Mouse (Mus musculus) heart, embryonic 16.5 days (tissue): ENCODE measurements around the gene Rnf130. TPM values are rescaled to one million over a fixed set of nuclear protein-coding genes. Genes with fewer than 3 reads are reported as not detected.

Experiments used
- ATAC-seq: fragments of 200-750 bp; cut with Nextera tagmentation; replicated peaks from 2 replicates; pipeline ENCODE4 v1.8.0; 2017; ENCODE audit warnings: moderate number of reproducible peaks; ENCODE audit not compliant: insufficient read depth, low FRiP score; ENCODE audit errors: extremely low read depth
- H3K27ac ChIP-seq: fragments of 300-500 bp; sonication (generic); 2 replicates; pipeline ENCODE4 v1.5.1; 2014; ENCODE audit warnings: mild to moderate bottlenecking, low read length, control low read depth, moderate library complexity
- H3K27me3 ChIP-seq: fragments of 300-500 bp; sonication (generic); 2 replicates; pipeline ENCODE4 v1.6.1; 2014; ENCODE audit warnings: low read length, mixed read lengths; ENCODE audit not compliant: control insufficient read depth, insufficient read depth
- H3K36me3 ChIP-seq: fragments of 300-500 bp; sonication (generic); 2 replicates; pipeline ENCODE4 v1.6.1; 2014; ENCODE audit not compliant: control insufficient read depth, insufficient read depth
- H3K4me1 ChIP-seq: fragments of 300-500 bp; sonication (generic); 2 replicates; pipeline ENCODE4 v1.6.1; 2014; ENCODE audit warnings: low read length, mixed read lengths; ENCODE audit not compliant: control insufficient read depth, insufficient read depth
- H3K4me2 ChIP-seq: fragments of 300-500 bp; sonication (generic); 2 replicates; pipeline ENCODE4 v1.6.1; 2014; ENCODE audit warnings: low read depth, mild to moderate bottlenecking, control low read depth, low read length
- H3K4me3 ChIP-seq: fragments of 300-500 bp; sonication (generic); 2 replicates; pipeline ENCODE4 v1.5.1; 2014; ENCODE audit warnings: mild to moderate bottlenecking, control low read depth, low read length
- H3K9ac ChIP-seq: fragments of 300-500 bp; sonication (generic); 2 replicates; pipeline ENCODE4 v1.6.1; 2014; ENCODE audit warnings: low read length, control low read depth
- H3K9me3 ChIP-seq: fragments of 300-500 bp; sonication (generic); replicated peaks from 2 replicates; pipeline ENCODE4 v1.6.1; 2016; ENCODE audit warnings: low read length; ENCODE audit not compliant: control insufficient read depth
- WGBS: fragments of 180-500 bp; shearing (Covaris S2); extraction: QIAGEN DNeasy Blood & Tissue Kit; methylation state at CpG from one replicate; pipeline ENCODE4 v1.1.7; 2014; 5-methylcytosine and 5-hydroxymethylcytosine counted together
- polyA plus RNA-seq: library from polyadenylated mRNA; unstranded; fragments of >200 nt; fragmentation: Nextera tagmentation; extraction: Ambion mirVana; gene quantifications from 2 replicates; pipeline ENCODE4 v1.2.1, GENCODE M21; 2015

Gene Rnf130
- 31.8 and 32.4 TPM in 2 replicates for polyA plus RNA-seq

GRCm38 (mm10) chr11:50024833-50025720 is at the start of gene Rnf130:
TSS of gene Rnf130 (plus strand) at chr11:50025346.
- H3K27ac ChIP-seq: peak within 1 kb of the TSS; percentile 93
- peak; percentile 91 for ATAC-seq
- peaks cover 14% of the 10 kb centered on the region for H3K4me1 ChIP-seq
- H3K9me3 ChIP-seq: no peaks in the 10 kb centered on the region
- peak within 1 kb of the TSS; percentile 91 for H3K4me3 ChIP-seq
- WGBS: under 1% methylated on average over 104 of the region's 129 CpGs
- no peaks in the 10 kb centered on the region for H3K27me3 ChIP-seq
- peak within 1 kb of the TSS; percentile 97 for H3K9ac ChIP-seq
- no peaks in the 10 kb centered on the region for H3K36me3 ChIP-seq
- H3K4me2 ChIP-seq: peak within 1 kb of the TSS; percentile 88

GRCm38 (mm10) chr11:49977963-49978568 is 47.1 kb upstream of the Rnf130 start:
- H3K4me2 ChIP-seq: no peak overlapping the region
- peaks cover 11% of the 10 kb centered on the region for H3K4me1 ChIP-seq
- no peaks in the 10 kb centered on the region for H3K27me3 ChIP-seq
- no peaks in the 10 kb centered on the region for H3K9me3 ChIP-seq
- H3K36me3 ChIP-seq: no peaks in the 10 kb centered on the region
- ATAC-seq: no peak
- 80% methylated on average over 10 of the region's 10 CpGs for WGBS
- no peak overlapping the region for H3K4me3 ChIP-seq
- H3K9ac ChIP-seq: no peak overlapping the region
- no peak overlapping the region for H3K27ac ChIP-seq

GRCm38 (mm10) chr11:49978935-49979334 is 46.2 kb upstream of the Rnf130 start:
- H3K27ac ChIP-seq: no peak overlapping the region
- no peak overlapping the region for H3K4me3 ChIP-seq
- no peaks in the 10 kb centered on the region for H3K36me3 ChIP-seq
- H3K27me3 ChIP-seq: no peaks in the 10 kb centered on the region
- H3K9ac ChIP-seq: no peak overlapping the region
- no peak for ATAC-seq
- 91% methylated on average over 8 of the region's 8 CpGs for WGBS
- H3K9me3 ChIP-seq: no peaks in the 10 kb centered on the region
- H3K4me2 ChIP-seq: no peak overlapping the region
- peaks cover 11% of the 10 kb centered on the region for H3K4me1 ChIP-seq

GRCm38 (mm10) chr11:49980681-49981235 is 44.4 kb upstream of the Rnf130 start:
- Histone ChIP-seq H3K4me2 (no peak overlapping the region), H3K9me3 (no peaks in the 10 kb centered on the region), H3K9ac (no peak overlapping the region), H3K4me3 (no peak overlapping the region), H3K27me3 (no peaks in the 10 kb centered on the region), H3K4me1 (peaks cover 11% of the 10 kb centered on the region), H3K36me3 (no peaks in the 10 kb centered on the region), H3K27ac (no peak overlapping the region; the same call in 1 of the 2 replicates)
- 53% methylated on average over 6 of the region's 6 CpGs for WGBS
- ATAC-seq: no peak

GRCm38 (mm10) chr11:49981321-49981963 is 43.7 kb upstream of the Rnf130 start:
- 28% methylated on average over 7 of the region's 7 CpGs for WGBS
- Histone ChIP-seq H3K27me3 (no peaks in the 10 kb centered on the region), H3K4me2 (no peak overlapping the region), H3K36me3 (no peaks in the 10 kb centered on the region), H3K9me3 (no peaks in the 10 kb centered on the region), H3K4me1 (peaks cover 11% of the 10 kb centered on the region), H3K4me3 (no peak overlapping the region), H3K27ac (peak overlapping the region; percentile 32), H3K9ac (no peak overlapping the region)
- no peak; the same call in 1 of the 2 replicates for ATAC-seq

GRCm38 (mm10) chr11:49982094-49982493 is 43.1 kb upstream of the Rnf130 start:
- no peak for ATAC-seq
- 69% methylated on average over 4 of the region's 4 CpGs for WGBS
- Histone ChIP-seq H3K9ac (no peak overlapping the region), H3K27ac (no peak overlapping the region; the same call in 1 of the 2 replicates), H3K4me2 (no peak overlapping the region), H3K9me3 (no peaks in the 10 kb centered on the region), H3K4me3 (no peak overlapping the region), H3K4me1 (peaks cover 11% of the 10 kb centered on the region), H3K36me3 (no peaks in the 10 kb centered on the region), H3K27me3 (no peaks in the 10 kb centered on the region)

- Histone ChIP-seq H3K9ac (no peak overlapping the region), H3K4me3 (no peak overlapping the region), H3K4me2 (no peak overlapping the region), H3K27me3 (no peaks in the 10 kb centered on the region), H3K36me3 (no peaks in the 10 kb centered on the region), H3K9me3 (no peaks in the 10 kb centered on the region), H3K4me1 (peaks cover 11% of the 10 kb centered on the region), H3K27ac (no peak overlapping the region)
- no peak for ATAC-seq
- WGBS: 45% methylated on average over 4 of the region's 4 CpGs
Observed at GRCm38 (mm10) chr11:49982881-49983280, 42.3 kb upstream of the Rnf130 start.

GRCm38 (mm10) chr11:49983875-49984552 is 41.1 kb upstream of the Rnf130 start:
- Histone ChIP-seq H3K4me2 (no peak overlapping the region), H3K9ac (no peak overlapping the region), H3K9me3 (no peaks in the 10 kb centered on the region), H3K36me3 (no peaks in the 10 kb centered on the region), H3K4me3 (no peak overlapping the region), H3K4me1 (peaks cover 11% of the 10 kb centered on the region), H3K27ac (no peak overlapping the region), H3K27me3 (no peaks in the 10 kb centered on the region)
- ATAC-seq: no peak
- WGBS: 82% methylated on average over 4 of the region's 4 CpGs
